Mouse (Mus musculus) heart, postnatal 0 days (tissue): Measurements from ENCODE around the gene Rab14.

Source experiments
- CTCF ChIP-seq: IDR thresholded peaks from 2 replicates; pipeline ENCODE4 v1.5.1; 2016; ENCODE audit warnings: antibody characterized with exemption, control low read depth, low read depth
- EP300 ChIP-seq: IDR thresholded peaks from 2 replicates; pipeline ENCODE4 v1.6.1; 2016; ENCODE audit warnings: antibody characterized with exemption, low read depth

DNA sequence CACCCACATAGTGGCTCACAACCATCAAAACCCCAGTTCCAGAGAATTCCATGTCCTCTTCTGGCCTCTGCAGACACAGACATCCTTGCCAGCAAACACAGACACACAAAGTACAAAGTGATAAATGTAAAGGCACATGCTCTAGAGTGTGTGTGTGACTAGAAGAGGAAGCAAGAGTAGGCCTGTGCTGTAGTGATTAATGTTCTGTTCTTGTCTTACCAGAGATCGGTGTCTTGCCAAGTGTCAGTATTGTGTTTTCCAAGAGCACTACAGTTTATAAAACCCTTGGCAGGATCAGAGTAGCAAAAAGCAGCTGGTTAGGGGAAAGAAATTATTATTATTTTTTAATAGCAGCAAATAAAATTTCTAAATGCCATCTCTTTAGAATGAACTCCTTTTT lies 62.3 kb downstream of the Rab14 start:
- TF ChIP-seq CTCF (no peak), EP300 (no peak)
